Mouse (Mus musculus) heart, postnatal 0 days (tissue): ENCODE measurements around the gene Grm8.

ENCODE experiments used
- CTCF ChIP-seq: IDR thresholded peaks from 2 replicates; pipeline ENCODE4 v1.5.1; 2016; ENCODE audit warnings: antibody characterized with exemption, control low read depth, low read depth
- EP300 ChIP-seq: IDR thresholded peaks from 2 replicates; pipeline ENCODE4 v1.6.1; 2016; ENCODE audit warnings: antibody characterized with exemption, low read depth

DNA sequence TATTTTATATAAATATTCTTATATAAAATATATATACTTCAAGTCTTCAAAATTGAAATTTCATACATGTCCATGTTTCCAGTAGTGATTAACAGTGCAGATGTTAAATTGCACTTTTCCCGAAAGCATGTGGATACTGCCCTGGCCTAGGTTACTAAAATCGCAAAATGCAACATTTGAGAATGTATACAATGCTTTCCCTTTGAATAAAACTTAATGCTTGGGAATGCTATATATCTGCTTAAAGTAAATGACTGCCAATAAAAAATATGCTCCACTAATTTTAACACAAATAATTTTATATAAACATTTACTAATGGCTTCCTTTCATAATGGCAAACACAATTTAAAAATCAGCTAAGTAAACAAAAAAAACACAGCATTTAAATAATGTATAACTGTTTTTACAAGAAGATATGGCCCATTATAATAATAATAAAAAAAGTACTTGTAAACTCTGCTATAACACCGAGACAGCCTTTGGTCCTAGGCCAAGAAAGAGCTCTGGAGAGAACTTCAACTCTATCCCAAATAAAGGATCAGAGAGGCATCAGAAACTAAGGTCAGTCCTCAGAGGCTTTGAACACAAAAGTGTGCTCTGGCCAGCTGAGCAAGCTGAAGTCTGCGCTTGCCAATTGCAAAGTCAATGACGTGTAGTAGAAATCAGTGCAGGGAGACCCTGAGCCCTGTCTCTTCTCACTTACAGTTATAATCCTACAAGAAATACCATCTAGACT lies 820.5 kb downstream of the Grm8 start:
- TF ChIP-seq CTCF (no peak), EP300 (no peak)
